Mouse (Mus musculus) fat pad, adult 2 months (tissue): ENCODE results near the gene Lhx8.

ENCODE experiments used
- DNase-seq: peaks from one replicate; pipeline ENCODE4 v3.0.0-alpha.2; 2011; ENCODE audit warnings: low read depth, low spot score; ENCODE audit errors: extremely low read depth

The Lhx8 gene

DNA sequence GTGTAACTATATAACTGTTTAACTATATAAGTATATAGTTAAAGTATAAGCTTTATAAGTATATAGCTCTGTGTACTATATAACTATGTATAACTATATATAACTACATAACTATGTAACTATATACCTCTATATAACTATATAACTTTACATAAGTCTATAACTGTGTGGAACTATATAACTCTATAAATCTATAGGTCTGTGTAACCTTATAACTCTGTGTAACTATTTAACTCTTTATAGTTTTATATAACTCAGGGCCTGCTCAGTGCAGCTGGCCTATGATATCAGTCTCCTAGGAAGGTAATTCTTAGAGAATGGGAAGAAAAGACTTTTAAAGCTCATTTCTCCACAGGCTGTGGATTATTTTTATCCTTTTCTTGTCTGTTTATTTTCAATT is 73.1 kb downstream of the Lhx8 start:
- no peak for DNase-seq
